Comparison of ENCODE assay signal across 8 mouse cellular contexts in genomic region chr5:139345364-139345714, GRCm38 (mm10). TPM values are rescaled to one million over a fixed set of nuclear protein-coding genes. Genes with fewer than 3 reads are reported as not detected.
DNase-seq lines count a peak whose midpoint lies in the region; ATAC-seq and TF ChIP-seq lines count a peak whose summit lies in the region.

No protein-coding gene starts in this region.

- TF ChIP-seq EP300 in heart, postnatal 0 days (IDR thresholded peaks at IDR 0.05; ENCODE audit: low read depth): no peak

- no peak for DNase-seq in heart, postnatal 0 days (ENCODE audit: low spot score)
- DNase-seq in heart, postnatal 10 days: no peak
- no peak for DNase-seq in right cerebral cortex, postnatal 25 days
- DNase-seq in left cerebral cortex, postnatal 10 days (ENCODE audit: extremely low spot score in 1 of 2, low spot score in 2 of 2): no peak
- DNase-seq in left cerebral cortex, adult 18-20 months (ENCODE audit: low spot score in 2 of 2): no peak

- no peak for ATAC-seq in heart, postnatal 0 days (ENCODE audit: insufficient read depth, low read depth)
- ATAC-seq in hindbrain, embryonic 16.5 days: peak; percentile 70
- peak; percentile 31 for ATAC-seq in midbrain, embryonic 15.5 days (replicated peaks)

- H3K4me3 ChIP-seq in heart, postnatal 0 days (ENCODE audit: low read depth, low read length): peak overlapping the region; percentile 68
- peak overlapping the region; percentile 19; the same call in 1 of the 2 replicates for H3K4me3 ChIP-seq in brown adipose tissue, adult 24 weeks (ENCODE audit: insufficient read depth, low read depth, low read length)
- peak overlapping the region; percentile 67 for H3K4me3 ChIP-seq in hindbrain, embryonic 16.5 days (ENCODE audit: low read length)
- H3K4me3 ChIP-seq in midbrain, embryonic 15.5 days: peak overlapping the region; percentile 93

- H3K9ac ChIP-seq in heart, postnatal 0 days (replicated peaks; ENCODE audit: low read depth, low read length): no peak overlapping the region
- peak overlapping the region; percentile 47 for H3K9ac ChIP-seq in hindbrain, embryonic 16.5 days (ENCODE audit: low read depth, low read length)
- H3K9ac ChIP-seq in midbrain, embryonic 15.5 days: no peak overlapping the region; the same call in 1 of the 2 replicates

- WGBS in heart, postnatal 0 days: 10% methylated on average over 5 of the region's 5 CpGs
- WGBS in hindbrain, embryonic 16.5 days: 11% methylated on average over 5 of the region's 5 CpGs
- 15% methylated on average over 5 of the region's 5 CpGs for WGBS in midbrain, embryonic 15.5 days

- H3K27me3 ChIP-seq in heart, postnatal 0 days (ENCODE audit: control insufficient read depth, insufficient read depth, low read length): no peaks in the 10 kb centered on the region
- H3K27me3 ChIP-seq in hindbrain, embryonic 16.5 days (replicated peaks; ENCODE audit: control insufficient read depth, insufficient read depth, low read length): no peaks in the 10 kb centered on the region; the same call in 1 of the 2 replicates
- no peaks in the 10 kb centered on the region for H3K27me3 ChIP-seq in midbrain, embryonic 15.5 days (replicated peaks)

- H3K9me3 ChIP-seq in heart, postnatal 0 days (replicated peaks; ENCODE audit: control insufficient read depth, low read length): no peaks in the 10 kb centered on the region
- no peaks in the 10 kb centered on the region for H3K9me3 ChIP-seq in hindbrain, embryonic 16.5 days (ENCODE audit: control insufficient read depth, low read length)
- H3K9me3 ChIP-seq in midbrain, embryonic 15.5 days: no peaks in the 10 kb centered on the region

- intact Hi-C loops in heart, postnatal 10 days (cut with DNase I): no loop called here
- intact Hi-C loops in left cerebral cortex, postnatal 10 days (cut with DNase I): loop anchor here (10.0 kb wide), 1 partner anchor 329 kb away; no protein-coding TSS in a partner anchor

- H3K36me3 ChIP-seq in heart, postnatal 0 days (replicated peaks; ENCODE audit: control insufficient read depth, insufficient read depth, low read length): peaks cover 22% of the 10 kb centered on the region
- peaks cover 11% of the 10 kb centered on the region for H3K36me3 ChIP-seq in hindbrain, embryonic 16.5 days (ENCODE audit: control insufficient read depth, insufficient read depth, low read length)
- H3K36me3 ChIP-seq in midbrain, embryonic 15.5 days (replicated peaks): peaks cover 13% of the 10 kb centered on the region

- 0 out of 2 replicates have a peak overlapping the region, but pooled peaks have one; percentile 22 for H3K27ac ChIP-seq in heart, postnatal 0 days (ENCODE audit: low read depth)
- peak overlapping the region; percentile 11; the same call in 1 of the 2 replicates for H3K27ac ChIP-seq in brown adipose tissue, adult 24 weeks (replicated peaks; ENCODE audit: low read depth, low read length)
- peak overlapping the region; percentile 67; the same call in 1 of the 2 replicates for H3K27ac ChIP-seq in hindbrain, embryonic 16.5 days (ENCODE audit: low read depth, low read length)
- peak overlapping the region; percentile 67 for H3K27ac ChIP-seq in midbrain, embryonic 15.5 days

- H3K4me1 ChIP-seq in heart, postnatal 0 days (ENCODE audit: control insufficient read depth, insufficient read depth): 0 out of 2 replicates have a peak, but pooled peaks cover 5% of the 10 kb centered on the region
- H3K4me1 ChIP-seq in brown adipose tissue, adult 24 weeks (ENCODE audit: control insufficient read depth, insufficient read depth, insufficient read length, low read length): peaks cover 4% of the 10 kb centered on the region; the same call in 1 of the 2 replicates
- H3K4me1 ChIP-seq in hindbrain, embryonic 16.5 days (ENCODE audit: control insufficient read depth, insufficient read depth, low read depth, low read length): peaks cover 10% of the 10 kb centered on the region
- H3K4me1 ChIP-seq in midbrain, embryonic 15.5 days: peaks cover 17% of the 10 kb centered on the region

- TF ChIP-seq CTCF in heart, postnatal 0 days (IDR thresholded peaks at IDR 0.05; ENCODE audit: low read depth): no peak

- H3K4me2 ChIP-seq in heart, postnatal 0 days (ENCODE audit: low read depth, low read length): peak overlapping the region; percentile 95
- peak overlapping the region; percentile 84 for H3K4me2 ChIP-seq in hindbrain, embryonic 16.5 days (ENCODE audit: low read length)
- peak overlapping the region; percentile 92 for H3K4me2 ChIP-seq in midbrain, embryonic 15.5 days

RNA-seq across cellular contexts. Expression of gene Cox19, which starts 5.9 kb away (rescaled TPM):
- 120 and 123 TPM in 2 replicates for total RNA-seq in heart, postnatal 0 days (2014; rRNA removed; ENCODE audit: low replicate concordance)
- polyA plus RNA-seq in heart, postnatal 0 days (2015; fragmentation: Nextera tagmentation; extraction: Ambion mirVana): 88.6 and 97.6 TPM in 2 replicates
- total RNA-seq in heart, postnatal 10 days (2021): 10 to 100 TPM; 88.8 to 96.4 TPM
- polyA plus RNA-seq in brown adipose tissue, adult 24 weeks (2012; ENCODE audit: insufficient read depth, insufficient read length, missing spikeins): 250 and 278 TPM in 2 replicates
- polyA plus RNA-seq in hindbrain, embryonic 16.5 days (2015; fragmentation: Nextera tagmentation; extraction: Ambion mirVana): 95.1 and 98.6 TPM in 2 replicates
- polyA plus RNA-seq in midbrain, embryonic 15.5 days (2015; fragmentation: Nextera tagmentation; extraction: Ambion mirVana): 106 and 108 TPM in 2 replicates
- total RNA-seq in left cerebral cortex, postnatal 10 days (2021): 10 to 100 TPM; 75.2 to 90.2 TPM
- 10 to 100 TPM; 66.8 to 67.7 TPM for total RNA-seq in left cerebral cortex, adult 18-20 months (2021)

RNA-seq across cellular contexts. Expression of gene Cyp2w1, which starts 7.1 kb away (rescaled TPM):
- not detected in 2 replicates for total RNA-seq in heart, postnatal 0 days (2014; rRNA removed; ENCODE audit: low replicate concordance)
- not detected in 2 replicates for polyA plus RNA-seq in heart, postnatal 0 days (2015; fragmentation: Nextera tagmentation; extraction: Ambion mirVana)
- not detected for total RNA-seq in heart, postnatal 10 days (2021)
- not detected in 2 replicates for polyA plus RNA-seq in brown adipose tissue, adult 24 weeks (2012; ENCODE audit: insufficient read depth, insufficient read length, missing spikeins)
- polyA plus RNA-seq in hindbrain, embryonic 16.5 days (2015; fragmentation: Nextera tagmentation; extraction: Ambion mirVana): not detected in 2 replicates
- polyA plus RNA-seq in midbrain, embryonic 15.5 days (2015; fragmentation: Nextera tagmentation; extraction: Ambion mirVana): 0.46 TPM in 1 of 2 replicates, not detected in the other
- total RNA-seq in left cerebral cortex, postnatal 10 days (2021): not detected
- not detected for total RNA-seq in left cerebral cortex, adult 18-20 months (2021)

RNA-seq across cellular contexts. Expression of gene Adap1, which starts 19.9 kb away (rescaled TPM):
- 0.53 and 1.5 TPM in 2 replicates for total RNA-seq in heart, postnatal 0 days (2014; rRNA removed; ENCODE audit: low replicate concordance)
- polyA plus RNA-seq in heart, postnatal 0 days (2015; fragmentation: Nextera tagmentation; extraction: Ambion mirVana): 0.84 and 1.00 TPM in 2 replicates
- 1 to 10 TPM; 1.6 to 1.8 TPM for total RNA-seq in heart, postnatal 10 days (2021)
- 14.9 and 20.4 TPM in 2 replicates for polyA plus RNA-seq in brown adipose tissue, adult 24 weeks (2012; ENCODE audit: insufficient read depth, insufficient read length, missing spikeins)
- polyA plus RNA-seq in hindbrain, embryonic 16.5 days (2015; fragmentation: Nextera tagmentation; extraction: Ambion mirVana): 57.5 and 66.5 TPM in 2 replicates
- polyA plus RNA-seq in midbrain, embryonic 15.5 days (2015; fragmentation: Nextera tagmentation; extraction: Ambion mirVana): 115 and 118 TPM in 2 replicates
- total RNA-seq in left cerebral cortex, postnatal 10 days (2021): 100 to 1,000 TPM; 370 to 382 TPM
- 100 to 1,000 TPM; 229 to 237 TPM for total RNA-seq in left cerebral cortex, adult 18-20 months (2021)

RNA-seq across cellular contexts. Expression of gene Gpr146, which starts 32.2 kb away (rescaled TPM):
- 38.2 and 39.1 TPM in 2 replicates for total RNA-seq in heart, postnatal 0 days (2014; rRNA removed; ENCODE audit: low replicate concordance)
- 23.0 and 23.7 TPM in 2 replicates for polyA plus RNA-seq in heart, postnatal 0 days (2015; fragmentation: Nextera tagmentation; extraction: Ambion mirVana)
- total RNA-seq in heart, postnatal 10 days (2021): 10 to 100 TPM; 33.7 to 37.2 TPM
- polyA plus RNA-seq in brown adipose tissue, adult 24 weeks (2012; ENCODE audit: insufficient read depth, insufficient read length, missing spikeins): 18.1 and 19.7 TPM in 2 replicates
- 3.1 and 4.0 TPM in 2 replicates for polyA plus RNA-seq in hindbrain, embryonic 16.5 days (2015; fragmentation: Nextera tagmentation; extraction: Ambion mirVana)
- 2.5 and 2.7 TPM in 2 replicates for polyA plus RNA-seq in midbrain, embryonic 15.5 days (2015; fragmentation: Nextera tagmentation; extraction: Ambion mirVana)
- total RNA-seq in left cerebral cortex, postnatal 10 days (2021): 1 to 10 TPM; 5.7 to 7.5 TPM
- total RNA-seq in left cerebral cortex, adult 18-20 months (2021): 10 to 100 TPM; 10.6 to 13.0 TPM

RNA-seq across cellular contexts. Expression of gene C130050O18Rik, which starts 59.7 kb away (rescaled TPM):
- 1.7 and 1.8 TPM in 2 replicates for total RNA-seq in heart, postnatal 0 days (2014; rRNA removed; ENCODE audit: low replicate concordance)
- polyA plus RNA-seq in heart, postnatal 0 days (2015; fragmentation: Nextera tagmentation; extraction: Ambion mirVana): 0.23 and 0.31 TPM in 2 replicates
- under 1 TPM; 0.74 to 0.93 TPM for total RNA-seq in heart, postnatal 10 days (2021)
- polyA plus RNA-seq in brown adipose tissue, adult 24 weeks (2012; ENCODE audit: insufficient read depth, insufficient read length, missing spikeins): 1.3 TPM in 1 of 2 replicates, not detected in the other
- polyA plus RNA-seq in hindbrain, embryonic 16.5 days (2015; fragmentation: Nextera tagmentation; extraction: Ambion mirVana): 0.26 and 0.64 TPM in 2 replicates
- polyA plus RNA-seq in midbrain, embryonic 15.5 days (2015; fragmentation: Nextera tagmentation; extraction: Ambion mirVana): 0.18 and 0.33 TPM in 2 replicates
- total RNA-seq in left cerebral cortex, postnatal 10 days (2021): under 1 TPM; 0.24 to 0.28 TPM
- total RNA-seq in left cerebral cortex, adult 18-20 months (2021): under 1 TPM in 1 of 2 experiments, not detected in 1; 0.33 TPM

Comparison
In these comparisons a context has a peak if more than half of its experiments do, and no peak if none do; other contexts are left out.
1. H3K27ac ChIP-seq: peak in every context shown above with its lines; median percentile 67 in hindbrain, embryonic 16.5 days; 67 in midbrain, embryonic 15.5 days; 22 in heart, postnatal 0 days; 11 in brown adipose tissue, adult 24 weeks.
2. H3K4me3 ChIP-seq: peak in every context shown above with its lines; median percentile 93 in midbrain, embryonic 15.5 days; 68 in heart, postnatal 0 days; 67 in hindbrain, embryonic 16.5 days; 19 in brown adipose tissue, adult 24 weeks.
3. RNA of gene Adap1, which starts 19.9 kb away (total RNA-seq): 370 to 382 TPM in left cerebral cortex, postnatal 10 days and 229 to 237 TPM in left cerebral cortex, adult 18-20 months; 1.6 to 1.8 TPM in heart, postnatal 10 days and 0.53 to 1.5 TPM in heart, postnatal 0 days; every median in the first group is over 10 times any median in the second.
4. Peak in every context shown above with its lines, with median percentiles within 50 percentile points of each other: H3K4me2 ChIP-seq.